In genomic region chr2:158028354-158028863, GRCm38 (mm10) we compare ENCODE assay signal across 8 mouse cellular contexts. TPM values are rescaled to one million over a fixed set of nuclear protein-coding genes. Genes with fewer than 3 reads are reported as not detected.
DNase-seq lines count a peak whose midpoint lies in the region; ATAC-seq and TF ChIP-seq lines count a peak whose summit lies in the region.

Tti1 (minus strand) TSS chr2:158028433.
Rprd1b (plus strand) TSS chr2:158028497.

- TF ChIP-seq POLR2A in lung, adult 2 months (IDR thresholded peaks at IDR 0.05; ENCODE audit: borderline replicate concordance, extremely low read depth, low read depth, low read length), result peak; percentile 82; the same call in 1 of the 2 replicates

- WGBS in forebrain, embryonic 15.5 days, result 2% methylated on average over 52 of the region's 52 CpGs
- WGBS in lung, adult 2 months, result under 1% methylated on average over 52 of the region's 52 CpGs

- no peak for TF ChIP-seq CTCF in lung, adult 2 months (IDR thresholded peaks at IDR 0.05; ENCODE audit: insufficient read depth, low read length)

- H3K9me3 ChIP-seq in forebrain, embryonic 15.5 days, result no peaks in the 10 kb centered on the region

- peak within 1 kb of the TSS; percentile 85 for H3K4me3 ChIP-seq in forebrain, embryonic 15.5 days
- H3K4me3 ChIP-seq in lung, adult 2 months (replicated peaks; ENCODE audit: extremely low read depth, low read depth, low read length), result peak within 1 kb of the TSS; percentile 98

- ATAC-seq in forebrain, embryonic 15.5 days (replicated peaks), result peak; percentile 96
- peak; percentile 85 for ATAC-seq in neutrophil, adult 5-6 weeks (ENCODE audit: extremely low read depth, insufficient number of reproducible peaks, low FRiP score, poor library complexity, severe bottlenecking)

- H3K4me2 ChIP-seq in forebrain, embryonic 15.5 days (replicated peaks), result peak within 1 kb of the TSS; percentile 83

- peak within 1 kb of the TSS; percentile 84 for H3K9ac ChIP-seq in forebrain, embryonic 15.5 days (replicated peaks)

- peak; percentile 96 for DNase-seq in ES-CJ7 (ENCODE audit: low read depth, low spot score)
- DNase-seq in cerebellum, adult 11 months, result peak; percentile 90
- peak; percentile 86 for DNase-seq in heart, postnatal 25 days (ENCODE audit: low spot score)
- DNase-seq in layer of hippocampus, adult 18-20 months (ENCODE audit: low spot score in 2 of 2), result peak; percentile 92 to 95
- DNase-seq in lung, adult 2 months, result peak; percentile 98
- peak; percentile 87 to 90 for DNase-seq in thymus, adult 18-20 months

- intact Hi-C loops in heart, postnatal 25 days (cut with DNase I), result no loop called here

- no peaks in the 10 kb centered on the region for H3K27me3 ChIP-seq in forebrain, embryonic 15.5 days

- peaks cover 48% of the 10 kb centered on the region for H3K4me1 ChIP-seq in forebrain, embryonic 15.5 days
- peaks cover 5% of the 10 kb centered on the region for H3K4me1 ChIP-seq in lung, adult 2 months (ENCODE audit: control insufficient read depth, insufficient read depth, low read length)

- H3K36me3 ChIP-seq in forebrain, embryonic 15.5 days, result no peaks in the 10 kb centered on the region

- peak within 1 kb of the TSS; percentile 88 for H3K27ac ChIP-seq in forebrain, embryonic 15.5 days (replicated peaks)

RNA-seq across cellular contexts. Expression of gene Tti1, which starts in this region (rescaled TPM):
- 21.3 and 22.2 TPM in 2 replicates for polyA plus RNA-seq in forebrain, embryonic 15.5 days (2015; fragmentation: Nextera tagmentation; extraction: Ambion mirVana)
- total RNA-seq in heart, postnatal 25 days (2021), result 10 to 100 TPM; 22.1 to 25.2 TPM
- 10 to 100 TPM; 22.8 to 23.1 TPM for total RNA-seq in layer of hippocampus, adult 18-20 months (2021)
- polyA plus RNA-seq in lung, adult 2 months (2012; rRNA removed), result 13.7 and 16.8 TPM in 2 replicates
- 26.4 and 28.2 TPM in 2 replicates for total RNA-seq in neutrophil, adult 5-6 weeks (2017)

RNA-seq across cellular contexts. Expression of gene Rprd1b, which starts in this region (rescaled TPM):
- 38.9 and 44.1 TPM in 2 replicates for polyA plus RNA-seq in forebrain, embryonic 15.5 days (2015; fragmentation: Nextera tagmentation; extraction: Ambion mirVana)
- 10 to 100 TPM; 25.5 to 29.4 TPM for total RNA-seq in heart, postnatal 25 days (2021)
- total RNA-seq in layer of hippocampus, adult 18-20 months (2021), result 10 to 100 TPM; 62.7 to 65.2 TPM
- polyA plus RNA-seq in lung, adult 2 months (2012; rRNA removed), result 15.9 and 17.0 TPM in 2 replicates
- 18.9 and 29.2 TPM in 2 replicates for total RNA-seq in neutrophil, adult 5-6 weeks (2017)

Comparison
In these comparisons a context has a peak if more than half of its experiments do, and no peak if none do; other contexts are left out.
1. Peak in every context shown above with its lines: DNase-seq, ATAC-seq, H3K4me3 ChIP-seq and H3K27ac ChIP-seq.